Mouse (Mus musculus) forebrain, embryonic 16.5 days (tissue): ENCODE measurements at regions not wholly inside any gene's neighbourhood (a gene's known extent, or its start where the extent isn't known, plus 50 kb on each side); places are given as distances from the start of the nearest gene placed in this dataset.
"Not testable (repeated sequence)": the region's sequence is repeated elsewhere in the genome, so short reads cannot be mapped to it uniquely, and the experiment has no call there.

Source experiments
- ATAC-seq: fragments of 200-750 bp; cut with Nextera tagmentation; 2 replicates; pipeline ENCODE4 v1.8.0; 2017; ENCODE audit warnings: mild to moderate bottlenecking, moderate library complexity
- H3K27ac ChIP-seq: fragments of 300-500 bp; sonication (generic); 2 replicates; pipeline ENCODE4 v1.5.1; 2014; ENCODE audit warnings: low read length, control low read depth
- H3K27me3 ChIP-seq: fragments of 300-500 bp; sonication (generic); replicated peaks from 2 replicates; pipeline ENCODE4 v1.6.1; 2014; ENCODE audit warnings: low read length; ENCODE audit not compliant: control insufficient read depth, insufficient read depth
- H3K36me3 ChIP-seq: fragments of 300-500 bp; sonication (generic); 2 replicates; pipeline ENCODE4 v1.6.1; 2014; ENCODE audit not compliant: control insufficient read depth, insufficient read depth
- H3K4me1 ChIP-seq: fragments of 300-500 bp; sonication (generic); replicated peaks from 2 replicates; pipeline ENCODE4 v1.6.1; 2014; ENCODE audit warnings: low read length; ENCODE audit not compliant: control insufficient read depth, insufficient read depth
- H3K4me2 ChIP-seq: fragments of 300-500 bp; sonication (generic); 2 replicates; pipeline ENCODE4 v1.6.1; 2014; ENCODE audit warnings: mild to moderate bottlenecking, low read length, control low read depth
- H3K4me3 ChIP-seq: fragments of 300-500 bp; sonication (generic); replicated peaks from 2 replicates; pipeline ENCODE4 v1.5.1; 2014; ENCODE audit warnings: mild to moderate bottlenecking, low read length, control low read depth
- H3K9ac ChIP-seq: fragments of 300-500 bp; sonication (generic); replicated peaks from 2 replicates; pipeline ENCODE4 v1.6.1; 2014; ENCODE audit warnings: low read depth, low read length, control low read depth
- H3K9me3 ChIP-seq: fragments of 300-500 bp; sonication (generic); 2 replicates; pipeline ENCODE4 v1.6.1; 2016; ENCODE audit warnings: low read length; ENCODE audit not compliant: control insufficient read depth
- WGBS: fragments of 180-500 bp; shearing (Covaris S2); extraction: QIAGEN DNeasy Blood & Tissue Kit; methylation state at CpG from one replicate; pipeline ENCODE4 v1.1.7; 2014; 5-methylcytosine and 5-hydroxymethylcytosine counted together

DNA sequence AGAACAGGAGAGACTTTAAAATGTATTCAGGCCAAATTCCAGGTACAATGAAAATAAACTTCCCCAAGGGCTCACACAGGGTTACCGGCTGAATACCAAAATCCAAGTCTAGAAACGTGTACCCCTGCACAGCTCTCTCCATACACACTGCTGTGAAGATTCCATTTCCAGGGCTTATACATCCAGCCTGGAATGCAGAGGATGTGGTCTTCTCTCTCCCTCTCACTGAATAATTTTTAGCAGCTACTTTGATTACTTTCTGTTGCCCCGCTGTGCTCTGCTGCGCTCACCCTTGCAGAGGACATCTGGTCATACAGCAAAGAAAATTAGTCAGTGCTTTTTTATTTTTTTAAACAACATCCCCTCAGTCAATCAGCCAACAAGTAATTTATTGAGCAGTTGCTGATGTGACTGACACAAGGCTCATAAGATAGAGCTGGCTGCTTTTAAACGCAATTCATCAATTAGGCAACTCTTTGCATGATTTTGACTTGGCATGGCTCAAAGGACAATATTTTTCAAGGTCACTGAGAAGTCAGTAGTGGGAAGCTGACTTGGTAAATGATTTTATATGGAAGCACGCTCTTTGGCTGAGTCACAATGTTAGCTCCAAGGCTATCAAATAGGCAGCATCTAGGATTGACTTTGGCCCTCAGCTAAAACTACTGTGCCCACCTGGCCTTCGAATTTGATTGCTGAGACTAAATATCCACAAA lies 266.2 kb downstream of the Adgb start:
- no peaks in the 10 kb centered on the region for H3K9me3 ChIP-seq
- H3K9ac ChIP-seq = no peak overlapping the region
- H3K36me3 ChIP-seq = no peaks in the 10 kb centered on the region
- 85% methylated on average over 7 of the region's 7 CpGs for WGBS
- no peak overlapping the region for H3K4me2 ChIP-seq
- no peaks in the 10 kb centered on the region for H3K27me3 ChIP-seq
- H3K4me1 ChIP-seq = no peaks in the 10 kb centered on the region
- H3K27ac ChIP-seq = no peak overlapping the region
- no peak for ATAC-seq
- H3K4me3 ChIP-seq = no peak overlapping the region

DNA sequence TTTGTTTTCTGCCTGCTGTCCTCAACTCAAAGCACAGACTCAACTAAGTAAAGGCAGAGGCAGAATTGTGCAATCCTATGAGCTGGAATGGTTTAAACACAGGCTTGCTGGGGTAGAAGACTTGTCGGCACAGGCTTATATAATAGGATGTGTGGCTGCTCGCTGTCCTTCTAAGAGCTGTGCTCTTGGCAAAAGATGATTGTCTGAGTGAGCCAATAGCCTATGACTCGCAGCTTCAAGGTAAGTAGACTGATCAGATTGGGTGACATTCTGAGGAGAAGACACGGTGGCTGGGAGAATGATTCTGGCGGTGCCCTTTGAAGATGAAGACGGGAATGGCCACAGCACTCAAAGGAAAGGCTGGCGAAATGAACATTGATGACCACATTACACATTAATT lies 268.1 kb downstream of the Adgb start:
- H3K27ac ChIP-seq = no peak overlapping the region
- ATAC-seq = no peak

DNA sequence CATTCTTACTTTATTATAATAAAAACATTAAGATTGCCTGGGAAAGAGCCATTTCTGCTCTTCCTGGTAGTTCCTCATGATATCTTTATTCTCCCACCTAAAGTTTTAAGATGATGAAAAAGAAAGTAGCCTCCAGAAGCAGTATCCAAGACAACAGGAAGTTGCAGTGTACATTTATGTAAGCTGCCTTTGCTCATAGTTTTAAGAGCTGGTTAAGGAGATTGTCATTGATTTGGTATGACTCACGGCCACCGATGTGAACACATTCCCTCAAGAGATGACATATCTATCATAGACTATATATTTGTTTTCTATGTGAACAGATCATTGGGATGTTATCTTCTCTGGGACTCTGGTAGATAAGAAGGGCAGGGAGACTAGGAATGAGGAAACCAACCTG lies 281.8 kb downstream of the Adgb start:
- Histone ChIP-seq H3K27me3 (no peaks in the 10 kb centered on the region), H3K36me3 (no peaks in the 10 kb centered on the region), H3K9ac (no peak overlapping the region), H3K4me3 (no peak overlapping the region), H3K4me1 (no peaks in the 10 kb centered on the region), H3K9me3 (no peaks in the 10 kb centered on the region), H3K27ac (no peak overlapping the region), H3K4me2 (no peak overlapping the region)
- no peak for ATAC-seq
- WGBS = 95% methylated on average over 2 of the region's 2 CpGs

More for the DNA sequence above, 268.1 kb downstream of the Adgb start:
- no peaks in the 10 kb centered on the region for H3K36me3 ChIP-seq
- H3K4me2 ChIP-seq = no peak overlapping the region
- no peak overlapping the region for H3K4me3 ChIP-seq
- no peaks in the 10 kb centered on the region for H3K9me3 ChIP-seq
- H3K4me1 ChIP-seq = no peaks in the 10 kb centered on the region
- no peak overlapping the region for H3K9ac ChIP-seq
- no peaks in the 10 kb centered on the region for H3K27me3 ChIP-seq
- WGBS = 84% methylated on average over 7 of the region's 7 CpGs

DNA sequence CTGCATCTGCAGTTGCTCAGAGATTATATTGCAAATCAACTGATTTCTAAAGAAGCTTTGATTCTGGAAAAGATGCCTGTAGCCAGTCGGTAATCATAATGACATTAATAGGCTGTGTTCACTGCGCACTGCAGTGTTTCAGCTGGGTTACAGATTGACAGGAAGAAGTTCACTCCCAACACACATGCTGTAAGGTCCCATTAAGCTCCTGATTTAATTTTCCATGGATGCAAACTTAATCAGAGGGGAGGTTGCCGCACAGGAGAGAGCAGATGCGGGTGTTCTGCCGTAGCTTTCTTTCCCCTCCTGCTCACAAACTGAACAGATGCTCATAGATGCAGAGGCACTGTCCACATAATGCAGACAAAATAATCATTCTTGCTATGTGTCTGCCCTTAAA lies 284.0 kb downstream of the Adgb start:
- WGBS = 64% methylated on average over 5 of the region's 5 CpGs
- no peak overlapping the region for H3K9ac ChIP-seq
- no peaks in the 10 kb centered on the region for H3K4me1 ChIP-seq
- no peak overlapping the region for H3K4me2 ChIP-seq
- H3K9me3 ChIP-seq = no peaks in the 10 kb centered on the region
- H3K4me3 ChIP-seq = no peak overlapping the region
- H3K27me3 ChIP-seq = no peaks in the 10 kb centered on the region
- ATAC-seq = peak; percentile 69
- no peak overlapping the region for H3K27ac ChIP-seq
- H3K36me3 ChIP-seq = no peaks in the 10 kb centered on the region

DNA sequence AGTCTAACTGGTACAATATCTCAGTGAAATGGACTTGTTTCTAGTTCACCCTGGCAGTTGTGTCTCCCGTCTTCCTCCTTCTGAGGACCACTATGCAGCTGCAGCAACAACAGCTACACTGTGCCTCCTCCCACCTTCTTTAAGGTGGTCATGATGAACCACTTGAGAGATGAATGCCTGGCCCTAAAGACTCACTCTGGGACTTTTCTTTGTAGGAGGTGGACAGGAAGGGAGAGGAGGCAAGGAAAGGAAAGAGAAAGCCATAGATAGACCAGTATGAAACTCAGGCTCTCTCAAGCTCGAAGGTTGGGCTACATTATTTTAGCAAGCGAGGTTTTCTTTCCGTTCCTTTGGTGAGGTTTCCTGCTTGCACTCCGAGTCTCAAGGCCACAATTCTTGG lies 285.4 kb downstream of the Adgb start:
- Histone ChIP-seq H3K4me1 (no peaks in the 10 kb centered on the region), H3K36me3 (no peaks in the 10 kb centered on the region), H3K27ac (no peak overlapping the region), H3K4me3 (no peak overlapping the region), H3K27me3 (no peaks in the 10 kb centered on the region), H3K9me3 (no peaks in the 10 kb centered on the region), H3K9ac (no peak overlapping the region), H3K4me2 (no peak overlapping the region)
- ATAC-seq = no peak
- 86% methylated on average over 5 of the region's 5 CpGs for WGBS

DNA sequence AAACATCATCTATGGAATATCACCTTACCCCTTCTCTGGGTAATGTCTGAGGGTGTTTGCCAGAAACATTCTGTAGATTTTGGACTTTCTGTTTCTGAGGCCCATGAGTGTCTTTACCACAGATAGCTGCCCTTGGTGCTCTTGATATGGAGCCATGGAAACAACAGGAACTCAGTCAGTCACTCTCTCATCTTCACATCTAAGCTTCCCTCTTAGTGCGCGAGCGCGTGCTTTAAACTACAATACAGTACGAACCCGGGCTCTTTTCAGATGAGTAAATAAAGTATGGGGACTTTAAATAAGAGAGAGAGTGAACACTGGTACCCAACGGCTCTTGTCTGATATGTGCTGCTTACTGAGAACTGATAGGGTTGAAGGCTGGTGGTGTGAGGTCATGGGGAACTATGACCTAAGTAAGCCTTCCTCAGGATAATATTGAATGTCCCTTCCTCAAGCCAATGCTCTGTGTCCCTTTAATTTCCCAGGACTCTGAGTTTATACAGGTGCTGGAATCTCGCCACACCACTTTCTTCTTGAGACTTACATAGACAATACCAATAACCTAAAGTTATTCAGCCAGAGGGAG lies 284.5 kb upstream of the Stxbp5 start:
- Histone ChIP-seq H3K9me3 (no peaks in the 10 kb centered on the region), H3K9ac (no peak overlapping the region), H3K36me3 (no peaks in the 10 kb centered on the region), H3K4me1 (no peaks in the 10 kb centered on the region), H3K4me3 (no peak overlapping the region), H3K27ac (no peak overlapping the region), H3K27me3 (no peaks in the 10 kb centered on the region), H3K4me2 (no peak overlapping the region)
- 88% methylated on average over 8 of the region's 8 CpGs for WGBS
- no peak for ATAC-seq

DNA sequence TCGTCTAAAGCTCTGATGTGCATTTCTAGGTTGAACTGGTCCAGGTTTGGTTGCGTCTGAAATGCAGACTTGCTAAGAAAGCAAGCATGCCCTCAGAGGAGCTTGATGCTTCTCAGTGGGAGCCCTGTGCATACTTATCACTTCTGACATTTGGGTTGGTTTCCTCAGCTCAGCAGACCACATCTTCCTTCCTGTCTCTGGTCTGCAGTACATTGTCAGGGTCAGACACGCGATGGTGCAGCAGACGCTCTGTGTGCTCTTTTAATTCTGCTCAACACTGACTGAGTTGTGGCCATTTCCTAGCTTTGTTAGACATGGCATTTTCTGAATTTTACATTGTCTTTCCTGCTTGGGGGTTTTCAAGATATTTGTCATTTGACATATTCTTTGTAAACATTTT lies 283.5 kb upstream of the Stxbp5 start:
- H3K4me2 ChIP-seq = no peak overlapping the region
- H3K27me3 ChIP-seq = no peaks in the 10 kb centered on the region
- H3K36me3 ChIP-seq = no peaks in the 10 kb centered on the region
- no peaks in the 10 kb centered on the region for H3K4me1 ChIP-seq
- no peak for ATAC-seq
- H3K4me3 ChIP-seq = no peak overlapping the region
- H3K27ac ChIP-seq = no peak overlapping the region
- WGBS = 81% methylated on average over 5 of the region's 5 CpGs
- H3K9ac ChIP-seq = no peak overlapping the region
- no peaks in the 10 kb centered on the region for H3K9me3 ChIP-seq

DNA sequence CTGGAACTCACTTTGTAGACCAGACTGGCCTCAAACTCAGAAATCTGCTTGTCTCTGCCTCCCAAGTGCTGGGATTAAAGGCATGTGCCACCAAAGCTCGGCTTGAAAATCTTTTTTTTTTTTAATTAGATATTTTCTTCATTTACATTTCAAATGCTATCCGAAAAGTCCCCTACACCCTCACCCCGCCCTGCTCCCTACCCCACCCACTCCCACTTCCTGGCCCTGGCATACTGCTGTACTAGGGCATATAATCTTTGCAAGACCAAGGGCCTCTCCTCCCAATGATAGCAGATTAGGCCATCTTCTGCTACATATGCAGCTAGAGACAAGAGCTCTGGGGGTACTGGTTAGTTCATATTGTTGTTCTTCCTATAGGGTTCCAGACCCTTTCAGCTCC lies 276.2 kb upstream of the Stxbp5 start:
- H3K4me1 ChIP-seq, ATAC-seq, H3K27ac ChIP-seq, H3K4me3 ChIP-seq, H3K36me3 ChIP-seq, H3K9ac ChIP-seq, H3K9me3 ChIP-seq, H3K4me2 ChIP-seq, H3K27me3 ChIP-seq: not testable (repeated sequence)
- WGBS = 84% methylated on average over 3 of the region's 3 CpGs
